Mouse (Mus musculus) embryo, embryonic 10 days (tissue): Measurements from ENCODE around the gene Mbd4.
"Not testable (repeated sequence)": the region's sequence is repeated elsewhere in the genome, so short reads cannot be mapped to it uniquely, and the experiment has no call there.

ENCODE experiments used
- DNase-seq: peaks from one replicate; pipeline ENCODE4 v3.0.0-alpha.2; 2015; ENCODE audit warnings: low spot score

Gene Mbd4

DNA sequence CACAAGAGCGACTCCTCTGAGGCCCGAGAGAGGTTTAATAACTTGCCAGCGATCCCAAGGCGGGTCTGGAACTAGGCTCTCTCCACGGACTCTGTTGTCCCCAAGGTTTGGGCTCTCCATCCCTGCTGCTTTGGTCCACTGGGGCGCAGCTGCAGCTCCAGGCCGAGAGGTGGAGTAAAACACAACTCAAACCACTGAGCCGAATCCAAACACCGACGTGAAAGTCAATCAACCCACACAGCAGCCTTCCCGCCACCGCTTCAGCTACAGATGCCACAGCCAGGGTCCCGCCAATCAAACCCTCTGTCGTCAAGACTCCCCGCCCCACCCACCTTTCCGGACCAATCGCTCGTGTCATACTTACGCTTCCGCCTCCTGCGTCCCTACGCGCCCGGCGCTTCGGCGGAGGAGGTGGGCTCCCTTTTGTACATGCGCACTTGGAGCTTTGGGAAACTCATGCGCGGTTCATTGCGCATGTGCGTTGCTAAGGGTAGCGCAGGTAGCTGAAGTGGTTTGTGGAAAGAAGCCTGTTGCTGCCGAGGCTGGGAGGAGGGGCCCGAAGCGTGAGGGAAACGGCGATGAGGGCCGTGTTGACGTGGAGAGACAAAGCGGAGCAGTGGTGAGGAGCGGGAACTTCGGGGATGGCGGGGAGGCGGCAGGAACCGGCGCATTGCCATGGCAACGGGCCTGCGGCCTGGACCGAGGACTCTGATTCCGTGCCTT is at the start of gene Mbd4, which contains the start of gene Ift122:
TSS of gene Mbd4 (minus strand) at position 281 of the 723 bp plus-strand sequence.
TSS of gene Ift122 (plus strand) at position 380 of the 723 bp plus-strand sequence.
- peak; percentile 100 for DNase-seq

DNA sequence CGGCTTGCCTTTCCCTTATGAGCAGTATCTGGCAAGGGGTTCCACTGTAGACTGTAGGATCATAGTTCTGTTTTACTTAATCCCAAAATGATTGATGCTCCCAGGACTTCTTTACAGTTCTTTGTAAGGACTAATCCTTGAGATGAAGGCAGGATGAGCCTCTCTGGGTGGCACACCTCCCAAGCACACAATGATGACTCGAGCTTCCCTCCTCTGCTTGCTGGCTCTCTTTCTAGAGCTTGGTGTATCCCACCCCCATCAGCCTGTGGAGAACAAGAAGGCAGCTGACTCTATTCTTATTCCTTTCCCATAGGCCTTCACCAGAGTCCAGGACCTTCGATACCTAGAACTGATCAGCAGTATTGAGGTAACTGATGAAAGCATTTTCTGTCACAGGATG is 49.4 kb upstream of the Mbd4 start:
- DNase-seq, result no peak

GRCm38 (mm10) chr6:115901489-115901931 is 48.3 kb upstream of the Mbd4 start:
- no peak for DNase-seq

DNA sequence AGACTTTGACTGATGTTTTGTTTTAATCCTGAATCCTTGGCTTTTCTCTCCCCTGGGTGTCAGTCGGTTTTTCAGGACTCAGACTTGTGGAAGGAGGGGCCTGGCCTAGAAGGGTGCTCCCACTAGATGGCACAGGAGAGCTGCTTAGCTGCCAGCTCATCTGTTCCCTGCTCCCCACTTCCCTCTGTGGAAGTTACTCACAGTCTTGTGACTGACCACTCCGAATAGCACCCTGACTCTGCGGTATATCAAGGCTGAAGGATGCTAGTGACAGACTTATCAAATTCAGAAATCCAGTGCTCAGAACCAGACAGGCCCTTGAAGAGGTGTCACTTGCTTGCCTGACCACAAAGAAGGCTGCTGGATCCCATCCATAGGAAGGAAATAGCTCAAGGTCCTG is 47.9 kb upstream of the Mbd4 start:
- peak; percentile 80 for DNase-seq

- no peak for DNase-seq
These were observed 44.9 kb upstream of the Mbd4 start for GRCm38 (mm10) chr6:115897926-115898520.

DNA sequence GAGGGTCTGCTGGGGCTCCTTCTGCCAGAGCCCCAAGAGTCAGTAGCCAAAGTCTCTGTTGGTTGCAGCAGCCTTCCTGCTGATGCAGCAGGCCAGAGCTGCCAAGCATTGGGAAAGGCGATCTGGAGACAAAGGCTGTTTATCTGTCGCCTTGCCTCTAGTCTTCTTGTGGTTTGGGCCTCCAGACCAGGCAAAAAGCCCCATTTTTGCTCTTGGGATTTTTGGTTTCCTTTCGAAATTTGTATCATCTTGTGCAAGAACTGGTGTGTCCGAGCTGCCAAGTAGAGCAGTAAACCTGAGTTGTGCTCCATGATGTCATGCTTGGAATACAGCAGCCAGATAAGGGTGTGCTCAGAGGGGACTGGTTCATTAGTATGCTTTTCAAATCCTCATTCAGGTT is 43.9 kb upstream of the Mbd4 start:
- DNase-seq, result no peak

DNA sequence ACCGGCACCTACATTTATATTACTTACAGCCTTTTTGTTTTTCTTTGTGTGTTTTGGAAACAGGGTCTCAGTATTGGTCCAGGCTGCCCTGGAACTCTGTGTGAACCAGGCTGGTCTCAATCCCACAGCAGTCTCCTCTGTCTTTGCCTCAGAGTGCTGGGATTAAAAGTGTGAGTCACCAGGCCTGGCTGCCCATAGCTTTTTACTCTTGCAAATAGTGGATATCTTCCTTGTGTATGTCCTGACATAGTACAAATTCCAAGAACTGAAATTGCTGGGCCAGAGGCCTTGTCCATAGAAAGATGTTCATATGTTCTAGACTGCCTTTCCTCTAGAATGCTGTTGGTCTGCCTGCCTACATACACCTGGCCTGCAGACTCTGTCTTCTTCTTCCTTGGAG is 43.2 kb upstream of the Mbd4 start:
- no peak for DNase-seq

DNA sequence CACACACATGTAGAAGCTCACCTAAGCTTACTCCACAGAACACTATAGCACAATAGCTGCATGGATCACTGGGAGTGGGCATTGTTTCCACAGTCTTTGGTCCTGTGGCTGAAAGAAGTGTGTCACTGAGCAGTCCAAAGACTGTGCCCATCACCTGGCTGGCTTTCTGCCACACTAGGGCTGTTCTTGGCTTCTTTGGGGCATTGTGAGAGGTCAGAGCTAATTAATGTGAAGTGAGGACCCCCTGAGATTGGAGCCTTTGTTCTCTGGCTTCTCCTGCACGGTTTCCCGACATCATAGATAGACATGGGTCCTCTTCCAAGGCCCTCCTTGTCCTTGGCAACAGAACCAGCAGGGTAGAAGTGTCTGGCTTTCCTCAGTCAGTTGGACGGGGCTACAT is 39.2 kb upstream of the Mbd4 start:
- DNase-seq, result no peak

- no peak for DNase-seq
These were observed 38.4 kb upstream of the Mbd4 start for GRCm38 (mm10) chr6:115891497-115892061.

DNA sequence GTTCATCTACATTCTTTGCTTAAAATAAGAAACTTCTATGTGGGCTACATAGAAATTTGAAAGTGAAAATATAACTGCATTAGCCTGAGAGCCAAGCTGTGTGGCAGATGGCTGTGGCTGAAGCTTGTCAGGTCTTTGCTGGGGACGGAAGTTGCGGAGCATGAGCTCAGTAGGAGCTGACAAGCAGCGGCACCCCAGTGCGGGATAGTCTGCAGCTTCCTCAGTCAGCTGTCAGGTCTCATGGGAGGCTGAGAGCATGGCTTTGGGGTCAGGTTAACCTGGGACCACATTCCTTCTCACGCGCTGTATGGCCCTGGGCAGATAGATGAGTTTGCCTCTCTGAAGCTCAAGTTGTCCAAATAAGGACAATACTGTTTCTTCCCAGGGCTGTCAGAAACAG is 37.9 kb upstream of the Mbd4 start:
- no peak for DNase-seq

- no peak for DNase-seq
These were observed 37.4 kb upstream of the Mbd4 start for GRCm38 (mm10) chr6:115890601-115891000.

DNA sequence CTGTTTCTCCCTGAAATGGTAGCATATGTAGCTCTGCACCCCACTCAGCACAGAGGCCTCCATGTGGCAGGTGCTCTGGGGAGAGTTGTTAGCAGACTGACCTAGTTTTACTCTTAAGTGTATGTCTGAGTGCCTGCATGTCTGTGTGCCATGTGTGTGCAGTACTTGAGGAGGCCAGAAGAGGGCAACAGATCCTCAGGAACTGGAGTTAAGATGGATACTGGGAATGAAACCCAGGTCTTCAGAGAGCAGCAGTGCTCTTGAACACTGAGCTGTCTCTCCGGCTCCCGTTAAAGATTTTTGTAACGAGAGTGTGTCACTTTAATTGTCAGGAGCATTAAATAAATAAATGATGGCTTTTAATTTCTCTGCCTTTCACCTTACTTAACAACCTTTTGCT is 35.1 kb upstream of the Mbd4 start:
- DNase-seq, result peak; percentile 42

DNA sequence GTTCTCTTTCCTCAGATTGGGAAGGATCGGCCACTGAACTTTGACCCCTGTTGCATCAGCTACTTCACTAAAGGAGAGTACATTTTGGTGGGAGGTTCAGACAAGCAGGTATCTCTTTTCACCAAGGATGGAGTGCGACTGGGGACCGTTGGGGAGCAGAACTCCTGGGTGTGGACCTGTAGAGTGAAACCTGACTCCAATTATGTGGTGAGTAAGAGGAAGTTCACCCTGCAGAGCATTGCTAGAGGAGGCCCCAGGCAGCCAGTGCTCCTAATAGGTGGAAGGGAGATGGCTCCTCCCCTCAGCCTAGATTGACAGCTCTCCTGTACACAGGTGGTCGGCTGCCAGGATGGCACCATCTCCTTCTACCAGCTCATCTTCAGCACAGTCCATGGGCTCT is 33.7 kb upstream of the Mbd4 start:
- no peak for DNase-seq

- no peak for DNase-seq
These were observed 30.8 kb upstream of the Mbd4 start for GRCm38 (mm10) chr6:115884018-115884417.

- no peak for DNase-seq
These were observed 27.6 kb upstream of the Mbd4 start for GRCm38 (mm10) chr6:115880751-115881150.

- DNase-seq, result no peak
These were observed 26.6 kb upstream of the Mbd4 start for GRCm38 (mm10) chr6:115879736-115880135.

GRCm38 (mm10) chr6:115878694-115879093 is 25.5 kb upstream of the Mbd4 start:
- DNase-seq, result no peak

DNA sequence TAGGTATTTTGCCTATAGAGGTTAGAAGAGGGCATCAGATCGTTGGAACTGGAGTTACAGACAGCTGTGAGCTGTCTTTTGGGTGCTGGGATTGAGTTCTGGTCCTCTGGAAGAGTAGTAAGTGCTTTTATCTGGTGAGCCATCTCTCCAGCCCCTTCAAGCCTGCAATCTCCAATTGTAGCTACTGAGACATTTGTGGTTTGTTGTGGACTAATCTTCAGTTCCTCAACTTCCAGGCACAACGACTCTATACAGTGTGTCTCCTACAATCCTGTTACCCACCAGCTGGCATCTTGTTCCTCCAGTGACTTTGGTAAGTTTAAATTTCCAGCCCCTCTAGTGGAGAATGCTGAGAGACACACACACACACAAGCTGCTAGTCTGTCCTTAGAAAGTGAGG is 24.1 kb upstream of the Mbd4 start:
- no peak for DNase-seq

GRCm38 (mm10) chr6:115871318-115871717 is 18.1 kb upstream of the Mbd4 start:
- not testable (repeated sequence) for DNase-seq

- DNase-seq, result not testable (repeated sequence)
These were observed 14.0 kb upstream of the Mbd4 start for GRCm38 (mm10) chr6:115867157-115867556.

DNA sequence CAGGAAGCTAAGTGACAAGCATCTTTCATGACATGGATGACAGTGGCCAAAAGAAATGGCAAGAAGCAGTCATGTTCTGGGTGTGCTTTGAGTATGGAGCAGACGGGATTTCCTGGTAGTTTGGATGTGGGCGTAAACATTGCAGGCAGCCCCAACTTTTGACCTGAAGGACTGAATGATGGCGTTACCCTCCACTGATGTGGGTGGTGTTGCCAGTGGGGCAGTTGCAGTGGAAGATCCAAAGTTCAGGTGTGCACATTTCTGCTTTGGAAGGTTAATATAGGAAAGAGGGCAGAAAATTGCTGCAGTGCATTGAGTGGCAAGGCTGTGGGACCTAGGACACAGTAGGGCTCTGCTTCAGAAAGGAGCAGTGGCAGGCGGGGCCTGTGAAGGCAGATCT is 12.1 kb upstream of the Mbd4 start:
- no peak for DNase-seq

DNA sequence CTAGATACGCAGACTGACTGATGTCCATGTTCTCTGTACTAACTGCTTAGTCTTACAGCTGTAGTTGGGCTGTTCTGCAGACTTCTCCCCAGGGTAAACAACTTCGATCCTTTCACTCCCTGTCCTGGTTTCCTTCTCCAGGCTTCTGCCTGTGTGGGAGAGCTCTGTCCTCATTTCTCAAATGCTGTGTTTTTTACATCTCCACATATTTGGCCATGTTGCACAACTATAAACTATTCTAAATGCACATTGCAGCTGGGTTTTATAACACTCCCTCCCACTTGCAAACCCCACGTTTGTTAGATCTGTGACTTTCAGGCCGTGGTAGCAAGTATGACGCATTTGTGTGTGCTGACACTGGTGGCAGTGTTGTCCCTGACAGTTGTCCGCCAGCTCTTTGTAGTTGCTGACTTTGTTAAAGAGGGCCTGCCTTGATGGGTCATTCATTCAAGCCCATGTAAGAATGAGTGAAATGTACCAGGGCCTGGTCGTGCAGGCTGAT is 10.2 kb upstream of the Mbd4 start:
- DNase-seq, result no peak

- no peak for DNase-seq
These were observed 6.9 kb upstream of the Mbd4 start for GRCm38 (mm10) chr6:115860027-115860556.
